Mouse (Mus musculus): ENCODE measurements around the gene Ang6. TPM values are rescaled to one million over a fixed set of nuclear protein-coding genes. Genes with fewer than 3 reads are reported as not detected.
"Not testable (repeated sequence)": the region's sequence is repeated elsewhere in the genome, so short reads cannot be mapped to it uniquely, and the experiment has no call there.

Ang6 gene
- not detected for polyA plus RNA-seq (2012; fragmentation: generic; extraction: Trizol)
- long read RNA-seq, experiment 1 = 0 reads
- long read RNA-seq, experiment 2 = 0 reads

GRCm38 (mm10) chr14:44002169-44002568 is at the start of gene Ang6:
Ang6 (minus strand) TSS chr14:44002269.
- H3K79me2 ChIP-seq (ENCODE audit: control insufficient read depth, insufficient read depth) = no peaks in the 10 kb centered on the region
- no peaks in the 10 kb centered on the region for H3K36me3 ChIP-seq (ENCODE audit: control insufficient read depth, insufficient read depth)
- H3ac ChIP-seq (ENCODE audit: control insufficient read depth, insufficient read length, low read depth) = no peak within 1 kb of the TSS
- H3K4me3 ChIP-seq (ENCODE audit: insufficient read depth, poor library complexity, severe bottlenecking) = no peak within 1 kb of the TSS
- H3K79me3 ChIP-seq (ENCODE audit: low read depth) = no peaks in the 10 kb centered on the region
- no peak for TF ChIP-seq MAX (IDR thresholded peaks at IDR 0.05)
- H3K27me3 ChIP-seq (ENCODE audit: control insufficient read depth, insufficient read depth, insufficient read length) = no peaks in the 10 kb centered on the region

DNA sequence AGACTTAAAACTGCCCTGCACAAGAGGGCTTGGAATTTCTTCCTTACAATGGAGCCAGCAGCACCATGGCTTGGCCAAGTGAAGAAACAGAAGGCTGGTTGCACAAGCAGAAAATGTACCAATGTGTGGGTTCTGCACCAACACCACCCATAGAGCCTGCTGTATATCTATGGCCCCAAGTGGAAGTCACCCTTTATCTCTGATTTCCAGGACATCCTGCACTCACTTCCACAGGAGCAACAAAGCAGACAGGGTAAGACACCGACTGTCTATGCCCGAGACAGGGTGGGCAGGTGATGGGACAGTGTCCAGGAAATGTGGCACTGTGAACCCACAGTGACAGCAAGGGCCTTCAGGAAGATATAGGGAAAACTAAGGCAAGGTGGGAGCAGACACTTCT is 44.5 kb upstream of the Ang6 start:
- not testable (repeated sequence) for H3K27me3 ChIP-seq (ENCODE audit: control insufficient read depth, insufficient read depth, insufficient read length); H3ac ChIP-seq (ENCODE audit: control insufficient read depth, insufficient read length, low read depth); H3K36me3 ChIP-seq (ENCODE audit: control insufficient read depth, insufficient read depth); H3K79me2 ChIP-seq (ENCODE audit: control insufficient read depth, insufficient read depth); H3K4me3 ChIP-seq (ENCODE audit: insufficient read depth, poor library complexity, severe bottlenecking); H3K79me3 ChIP-seq (ENCODE audit: low read depth)

DNA sequence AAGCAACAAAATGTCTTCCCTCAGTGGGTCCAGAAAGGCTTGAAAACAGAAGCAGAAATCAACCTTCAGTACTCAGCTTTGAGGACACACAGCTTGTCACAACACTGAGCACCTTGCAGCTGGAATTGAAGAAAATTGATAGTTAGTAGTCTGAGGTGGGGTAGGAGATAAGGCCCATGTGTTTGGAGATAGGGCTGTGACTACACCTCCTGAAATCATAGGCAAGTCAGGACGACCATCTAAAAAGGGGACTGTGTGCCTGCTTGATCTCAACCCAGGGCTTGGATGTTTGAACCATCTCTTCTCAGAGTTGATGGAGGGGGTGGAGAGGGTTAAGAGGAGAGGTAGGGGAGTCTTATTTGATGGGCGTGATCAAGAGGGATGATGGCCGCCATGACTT is 29.8 kb upstream of the Ang6 start:
- H3K79me2 ChIP-seq (ENCODE audit: control insufficient read depth, insufficient read depth); H3K79me3 ChIP-seq (ENCODE audit: low read depth); H3K36me3 ChIP-seq (ENCODE audit: control insufficient read depth, insufficient read depth); H3K4me3 ChIP-seq (ENCODE audit: insufficient read depth, poor library complexity, severe bottlenecking); H3K27me3 ChIP-seq (ENCODE audit: control insufficient read depth, insufficient read depth, insufficient read length); H3ac ChIP-seq (ENCODE audit: control insufficient read depth, insufficient read length, low read depth): not testable (repeated sequence)

GRCm38 (mm10) chr14:44009686-44010085 is 7.6 kb upstream of the Ang6 start:
- H3K79me2 ChIP-seq (ENCODE audit: control insufficient read depth, insufficient read depth); H3ac ChIP-seq (ENCODE audit: control insufficient read depth, insufficient read length, low read depth): not testable (repeated sequence)

DNA sequence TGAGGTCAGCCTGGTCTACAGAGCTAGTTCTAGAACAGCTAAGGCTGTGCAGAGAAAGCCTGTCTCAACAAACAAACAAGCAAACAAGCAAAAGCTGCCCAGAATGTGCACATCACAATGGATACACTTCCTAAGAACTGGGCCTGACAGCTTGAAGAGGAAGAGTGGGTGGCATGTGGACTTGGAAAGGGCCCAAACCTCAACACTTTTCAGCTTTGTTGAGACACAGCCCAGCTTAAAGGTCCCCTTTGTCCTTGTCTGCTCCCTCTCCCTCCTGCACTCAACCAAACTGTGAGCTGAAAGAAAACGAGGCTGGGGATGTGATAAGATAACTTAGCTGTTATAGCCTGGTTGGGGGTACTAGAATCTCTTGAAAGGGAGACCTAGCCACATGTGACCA is 6.0 kb upstream of the Ang6 start:
- not testable (repeated sequence) for H3K79me2 ChIP-seq (ENCODE audit: control insufficient read depth, insufficient read depth); H3K36me3 ChIP-seq (ENCODE audit: control insufficient read depth, insufficient read depth); H3K4me3 ChIP-seq (ENCODE audit: insufficient read depth, poor library complexity, severe bottlenecking); H3K27me3 ChIP-seq (ENCODE audit: control insufficient read depth, insufficient read depth, insufficient read length); H3K79me3 ChIP-seq (ENCODE audit: low read depth); H3ac ChIP-seq (ENCODE audit: control insufficient read depth, insufficient read length, low read depth)

More at GRCm38 (mm10) chr14:44009686-44010085, 7.6 kb upstream of the Ang6 start:
- not testable (repeated sequence) for H3K79me3 ChIP-seq (ENCODE audit: low read depth); H3K27me3 ChIP-seq (ENCODE audit: control insufficient read depth, insufficient read depth, insufficient read length); H3K4me3 ChIP-seq (ENCODE audit: insufficient read depth, poor library complexity, severe bottlenecking); H3K36me3 ChIP-seq (ENCODE audit: control insufficient read depth, insufficient read depth)

DNA sequence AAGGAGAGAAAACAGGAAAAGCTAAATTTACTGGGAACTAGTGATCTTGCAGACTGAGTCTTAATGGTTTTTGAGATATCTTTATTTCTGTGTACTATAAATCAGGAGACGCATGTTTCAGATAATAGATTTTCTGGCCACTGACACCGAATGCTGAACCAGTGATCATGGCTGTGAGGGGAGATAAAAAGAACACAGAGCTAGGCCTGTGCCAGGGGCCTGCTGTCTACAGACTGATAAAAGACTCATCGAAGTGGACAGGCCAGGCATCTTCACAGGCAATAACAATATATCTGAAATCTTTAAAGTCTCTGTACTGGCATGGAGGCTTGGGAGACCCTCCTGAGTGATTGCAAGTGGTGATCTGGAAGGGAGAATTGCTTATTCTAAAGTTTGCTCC is 469 bp downstream of the Ang6 start:
- Histone ChIP-seq H3K36me3 (ENCODE audit: control insufficient read depth, insufficient read depth) (no peaks in the 10 kb centered on the region), H3K4me3 (ENCODE audit: insufficient read depth, poor library complexity, severe bottlenecking) (no peak overlapping the region), H3K79me3 (ENCODE audit: low read depth) (no peaks in the 10 kb centered on the region), H3K79me2 (ENCODE audit: control insufficient read depth, insufficient read depth) (no peaks in the 10 kb centered on the region), H3K27me3 (ENCODE audit: control insufficient read depth, insufficient read depth, insufficient read length) (no peaks in the 10 kb centered on the region), H3ac (ENCODE audit: control insufficient read depth, insufficient read length, low read depth) (no peak overlapping the region)
- TF ChIP-seq MAX (IDR thresholded peaks at IDR 0.05) (no peak), MYOD1 (IDR thresholded peaks at IDR 0.05; ENCODE audit: control insufficient read depth, insufficient read length, low read depth) (no peak)

DNA sequence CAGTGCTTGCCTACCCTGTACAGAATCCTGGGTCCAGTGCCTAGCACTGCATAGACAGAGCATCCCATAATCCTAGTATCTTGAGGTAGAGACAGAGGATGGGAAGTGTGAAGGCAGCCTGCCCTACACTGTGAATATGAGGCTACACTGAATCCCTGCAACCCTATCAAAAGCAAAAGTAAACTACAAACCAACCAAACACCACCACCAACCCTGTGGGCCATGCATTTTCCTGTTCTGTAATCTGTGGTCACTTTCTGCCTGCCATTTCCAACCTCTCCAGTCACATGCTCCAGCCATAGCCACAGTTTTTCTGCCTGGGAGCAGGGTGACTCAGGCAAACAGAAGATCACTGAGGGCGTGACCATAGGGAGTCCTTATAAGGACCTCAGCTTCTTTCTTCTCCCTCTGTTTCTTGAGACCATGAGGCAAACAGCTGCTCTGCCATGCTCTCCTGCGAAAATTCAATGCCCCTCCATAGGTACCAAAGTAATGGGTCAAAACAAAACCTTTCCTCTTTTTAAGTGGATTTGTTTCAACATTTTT is 3.5 kb downstream of the Ang6 start:
- not testable (repeated sequence) for H3K27me3 ChIP-seq (ENCODE audit: control insufficient read depth, insufficient read depth, insufficient read length); H3K36me3 ChIP-seq (ENCODE audit: control insufficient read depth, insufficient read depth); H3K79me3 ChIP-seq (ENCODE audit: low read depth); H3K79me2 ChIP-seq (ENCODE audit: control insufficient read depth, insufficient read depth); H3ac ChIP-seq (ENCODE audit: control insufficient read depth, insufficient read length, low read depth); H3K4me3 ChIP-seq (ENCODE audit: insufficient read depth, poor library complexity, severe bottlenecking)

GRCm38 (mm10) chr14:43987404-43987803 is 14.7 kb downstream of the Ang6 start:
- H3K79me3 ChIP-seq (ENCODE audit: low read depth); H3K27me3 ChIP-seq (ENCODE audit: control insufficient read depth, insufficient read depth, insufficient read length); H3K4me3 ChIP-seq (ENCODE audit: insufficient read depth, poor library complexity, severe bottlenecking); H3K36me3 ChIP-seq (ENCODE audit: control insufficient read depth, insufficient read depth); H3K79me2 ChIP-seq (ENCODE audit: control insufficient read depth, insufficient read depth); H3ac ChIP-seq (ENCODE audit: control insufficient read depth, insufficient read length, low read depth): not testable (repeated sequence)
- TF ChIP-seq CTCF (IDR thresholded peaks at IDR 0.05; ENCODE audit: control insufficient read depth, insufficient read depth, insufficient read length) = peak; percentile 9
